In the genomic region with DNA sequence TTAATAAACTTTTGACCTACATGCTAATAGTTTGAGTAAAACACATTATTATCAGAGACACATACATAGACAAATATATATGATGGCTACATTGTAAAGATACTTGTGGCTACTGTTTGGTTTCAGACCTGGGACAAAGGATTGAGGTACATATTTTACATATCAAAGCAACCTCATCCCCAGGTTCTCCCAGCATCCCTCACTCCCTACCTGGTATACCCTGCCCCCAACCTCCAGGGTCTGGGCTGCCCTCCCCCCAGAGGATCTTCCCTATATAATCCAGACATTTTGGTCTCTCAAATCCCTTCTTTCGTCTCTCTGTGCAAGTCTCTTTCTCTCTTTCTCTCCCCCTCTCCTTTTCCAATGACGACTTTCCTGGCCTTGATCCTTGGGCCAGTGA, we compare ENCODE assay signal across 29 mouse cellular contexts. TPM values are rescaled to one million over a fixed set of nuclear protein-coding genes. Genes with fewer than 3 reads are reported as not detected.
DNase-seq lines count a peak whose midpoint lies in the region; ATAC-seq and TF ChIP-seq lines count a peak whose summit lies in the region.
"Had no signal": no experiment of that assay in that cellular context is flagged by ENCODE, and none has a peak within 500 bp of the region (broad histone marks: within the 10 kb centered on the region; RNA-seq: fewer than 3 reads in every experiment).

No protein-coding gene starts in this region.

- peak overlapping the region; percentile 91 for H3K4me3 ChIP-seq in liver, adult 2 months (ENCODE audit: insufficient read depth, low read depth, low read length)
- H3K4me3 ChIP-seq in liver, postnatal 0 days (ENCODE audit: low read depth, low read length) = no peak overlapping the region
- H3K4me3 ChIP-seq in ES-E14 (ENCODE audit: insufficient read depth in 1 of 2, low read depth in 1 of 2, low read length in 2 of 2, poor library complexity in 1 of 2, severe bottlenecking in 1 of 2) = no peak overlapping the region
- H3K4me3 ChIP-seq: embryonic facial prominence, embryonic 13.5 days; embryonic facial prominence, embryonic 15.5 days; erythroblast, embryonic 14.5 days; forebrain, embryonic 10.5 days; forebrain, embryonic 12.5 days had no signal

- peaks cover 12% of the 10 kb centered on the region; the same call in 1 of the 2 replicates for H3K4me1 ChIP-seq in liver, adult 2 months (ENCODE audit: control insufficient read depth, insufficient read depth, low read length)
- H3K4me1 ChIP-seq in liver, postnatal 0 days (ENCODE audit: insufficient read depth) = peaks cover 10% of the 10 kb centered on the region
- peaks cover 4 to 16% of the 10 kb centered on the region in 2 experiments; a peak in 2 of 4 replicates for H3K4me1 ChIP-seq in ES-E14 (ENCODE audit: control insufficient read depth in 2 of 2, insufficient read depth in 2 of 2, low read length in 2 of 2, poor library complexity in 1 of 2)

- peak; percentile 70 for DNase-seq in liver, adult 2 months (ENCODE audit: extremely low read depth, low read depth, low spot score)
- no peak for DNase-seq in liver, postnatal 0 days
- peak; percentile 15 for DNase-seq in thymus, postnatal 4 days
- no peak for DNase-seq in thymus, postnatal 25 days
- DNase-seq in ES-E14 (ENCODE audit: low read depth, low spot score) = no peak
- no peak for DNase-seq in kidney, adult 8-10 months
- DNase-seq in thymus, postnatal 14 days = no peak
- DNase-seq: adrenal gland, adult 2 months; adrenal gland, postnatal 10 days; adrenal gland, postnatal 25 days; B cell, adult 2 months; cerebellum, adult 11 months; cerebellum, adult 18-20 months; cerebellum, adult 8-10 months; cerebellum, adult 9-11 months; cerebellum, postnatal 14 days; cerebellum, postnatal 36 days; embryo, embryonic 11 days had no signal

- in situ Hi-C loops in ES-E14 (cut with MboI; ENCODE audit: low sequenced_read_pairs in 2 of 2, unreplicated experiment in 2 of 2) = no loop called here

- H3K9me3 ChIP-seq in liver, postnatal 0 days (ENCODE audit: low read length) = no peaks in the 10 kb centered on the region
- no peaks in the 10 kb centered on the region for H3K9me3 ChIP-seq in ES-E14 (ENCODE audit: control insufficient read depth, insufficient read depth, low read depth, low read length)
- H3K9me3 ChIP-seq: embryonic facial prominence, embryonic 13.5 days; embryonic facial prominence, embryonic 15.5 days; forebrain, embryonic 10.5 days; forebrain, embryonic 12.5 days had no signal

- TF ChIP-seq EP300 in liver, postnatal 0 days (IDR thresholded peaks at IDR 0.05; ENCODE audit: low read depth) = no peak

- 23% methylated on average over 2 of the region's 2 CpGs for WGBS in liver, adult 2 months
- 67% methylated on average over 2 of the region's 2 CpGs for WGBS in liver, postnatal 0 days (ENCODE audit: insufficient replicate concordance)

- no peak for ATAC-seq in liver, postnatal 0 days
- ATAC-seq: forebrain, embryonic 14.5 days; forebrain, embryonic 16.5 days had no signal

- TF ChIP-seq POLR2A in liver, adult 2 months (IDR thresholded peaks at IDR 0.05; ENCODE audit: extremely low read depth, insufficient read depth, low read length) = no peak

- H3K9ac ChIP-seq in liver, adult 2 months (ENCODE audit: low read depth, low read length) = peak overlapping the region; percentile 93
- no peak overlapping the region for H3K9ac ChIP-seq in liver, postnatal 0 days (replicated peaks)
- no peak overlapping the region for H3K9ac ChIP-seq in ES-E14 (ENCODE audit: insufficient read depth, low read depth, low read length, poor library complexity, severe bottlenecking)
- H3K9ac ChIP-seq: embryonic facial prominence, embryonic 13.5 days; embryonic facial prominence, embryonic 15.5 days; forebrain, embryonic 12.5 days had no signal

- H3K27ac ChIP-seq in liver, adult 2 months (replicated peaks; ENCODE audit: insufficient read depth, low read depth, low read length) = peak overlapping the region; percentile 95
- H3K27ac ChIP-seq in liver, postnatal 0 days (ENCODE audit: low read depth) = no peak overlapping the region
- peak overlapping the region; percentile 60; the same call in 1 of the 2 replicates for H3K27ac ChIP-seq in ES-E14 (ENCODE audit: insufficient read depth, low read depth, low read length, poor library complexity, severe bottlenecking)
- H3K27ac ChIP-seq: embryonic facial prominence, embryonic 13.5 days; embryonic facial prominence, embryonic 15.5 days; forebrain, embryonic 10.5 days; forebrain, embryonic 12.5 days had no signal

- peaks cover 14% of the 10 kb centered on the region; the same call in 1 of the 2 replicates for H3K79me2 ChIP-seq in liver, adult 2 months (ENCODE audit: control insufficient read depth, insufficient read depth, low read length)

- no peak overlapping the region for H3K4me2 ChIP-seq in liver, postnatal 0 days (ENCODE audit: low read depth, low read length)
- H3K4me2 ChIP-seq: embryonic facial prominence, embryonic 13.5 days; embryonic facial prominence, embryonic 15.5 days; forebrain, embryonic 12.5 days had no signal

- no peak for TF ChIP-seq CTCF in liver, adult 2 months (IDR thresholded peaks at IDR 0.05; ENCODE audit: low read depth, low read length)
- no peak for TF ChIP-seq CTCF in liver, postnatal 0 days (IDR thresholded peaks at IDR 0.05; ENCODE audit: low read depth)

- H3K27me3 ChIP-seq in liver, adult 2 months (ENCODE audit: control insufficient read depth, insufficient read depth, low read length) = no peaks in the 10 kb centered on the region
- no peaks in the 10 kb centered on the region for H3K27me3 ChIP-seq in liver, postnatal 0 days (ENCODE audit: insufficient read depth, low read length)
- H3K27me3 ChIP-seq: CH12.LX; embryonic facial prominence, embryonic 15.5 days had no signal

- H3K36me3 ChIP-seq in liver, adult 2 months (ENCODE audit: control insufficient read depth, insufficient read depth, low read length) = 0 out of 2 replicates have a peak, but pooled peaks cover 1% of the 10 kb centered on the region
- no peaks in the 10 kb centered on the region for H3K36me3 ChIP-seq in liver, postnatal 0 days (replicated peaks; ENCODE audit: insufficient read depth, low read length)
- H3K36me3 ChIP-seq in ES-E14 (ENCODE audit: control insufficient read depth, insufficient read depth, low read length, poor library complexity, severe bottlenecking) = no peaks in the 10 kb centered on the region
- H3K36me3 ChIP-seq: embryonic facial prominence, embryonic 13.5 days; embryonic facial prominence, embryonic 15.5 days; forebrain, embryonic 10.5 days; forebrain, embryonic 12.5 days had no signal

TF ChIP-seq in ES-E14, 5 proteins besides CTCF, POLR2A, EP300 and RAD21:
- TF ChIP-seq HCFC1 (IDR thresholded peaks at IDR 0.05; ENCODE audit: borderline replicate concordance, insufficient read depth, low read length) (no peak), ZC3H11A (IDR thresholded peaks at IDR 0.05; ENCODE audit: borderline replicate concordance, low read depth, low read length) (no peak), MAFK (IDR thresholded peaks at IDR 0.05; ENCODE audit: insufficient read depth, low read depth, low read length) (no peak), ZNF384 (IDR thresholded peaks at IDR 0.05; ENCODE audit: low read depth, low read length) (no peak), CHD2 (IDR thresholded peaks at IDR 0.05; ENCODE audit: low read depth, low read length) (no peak)

RNA-seq across cellular contexts. Expression of a gene that starts 0.6 kb away (rescaled TPM):
- 17.6 and 21.8 TPM in 2 replicates for total RNA-seq in liver, adult 2 months (2014; rRNA removed)
- polyA plus RNA-seq in liver, adult 2 months (2012; rRNA removed) = 25.2 and 25.8 TPM in 2 replicates
- polyA plus RNA-seq in liver, postnatal 0 days (2015; fragmentation: Nextera tagmentation; extraction: Ambion mirVana) = 4.5 and 4.7 TPM in 2 replicates
- 3.6 and 5.7 TPM in 2 replicates for total RNA-seq in ES-E14 (2012; rRNA removed)
- total RNA-seq: adrenal gland, adult 2 months; adrenal gland, postnatal 25 days; MEL had no signal
- polyA plus RNA-seq: erythroblast, embryonic 14.5 days; forebrain, embryonic 16.5 days had no signal

RNA-seq across cellular contexts. Expression of a gene that starts 10.2 kb away (rescaled TPM):
- total RNA-seq in liver, adult 2 months (2014; rRNA removed) = 1.1 and 1.5 TPM in 2 replicates
- polyA plus RNA-seq in liver, adult 2 months (2012; rRNA removed) = 0.15 and 0.32 TPM in 2 replicates
- polyA plus RNA-seq in liver, postnatal 0 days (2015; fragmentation: Nextera tagmentation; extraction: Ambion mirVana) = not detected in 2 replicates
- total RNA-seq in ES-E14 (2012; rRNA removed) = 0.32 and 0.45 TPM in 2 replicates
- total RNA-seq: adrenal gland, adult 2 months; adrenal gland, postnatal 25 days; CH12.LX; common myeloid progenitor, adult 5-6 weeks; MEL had no signal
- polyA plus RNA-seq: adrenal gland, adult 2 months; embryonic facial prominence, embryonic 11.5 days; embryonic facial prominence, embryonic 15.5 days; erythroblast, embryonic 14.5 days; forebrain, embryonic 10.5 days; forebrain, embryonic 12.5 days; forebrain, embryonic 14.5 days; forebrain, embryonic 16.5 days had no signal

Comparison
In these comparisons a context has a peak if more than half of its experiments do, and no peak if none do; other contexts are left out.
1. DNase-seq: peak in liver, adult 2 months (single experiment) and thymus, postnatal 4 days (single experiment); none in liver, postnatal 0 days (single experiment), thymus, postnatal 25 days (single experiment), ES-E14 (single experiment), kidney, adult 8-10 months (0 of 2) and thymus, postnatal 14 days (single experiment).